Mouse (Mus musculus): ENCODE measurements at regions not wholly inside any gene's neighbourhood (a gene's known extent, or its start where the extent isn't known, plus 50 kb on each side); places are given as distances from the start of the nearest gene placed in this dataset.

- peak; percentile 88 for DNase-seq (ENCODE audit: low read depth)
Measured at GRCm38 (mm10) chr7:31208237-31209054, 52.8 kb upstream of the Gramd1a start.

- DNase-seq (ENCODE audit: low read depth) = no peak
Measured at GRCm38 (mm10) chr7:31207563-31208236, 52.0 kb upstream of the Gramd1a start.

Measured in NIH3T3 (cell line).